Mouse (Mus musculus) common myeloid progenitor, adult 5-6 weeks (primary cell): ENCODE data around the gene Hist1h2bg. TPM values are rescaled to one million over a fixed set of nuclear protein-coding genes. Genes with fewer than 3 reads are reported as not detected.

Experiments
- ATAC-seq: replicated peaks from 2 replicates; pipeline ENCODE4 v1.8.0; 2016; ENCODE audit warnings: low read depth, mild to moderate bottlenecking, moderate TSS enrichment, inconsistent platforms; ENCODE audit not compliant: poor library complexity, severe bottlenecking
- total RNA-seq: library from RNA; stranded (forward); fragments of 200-1000, 187-1606 nt; gene quantifications from 2 replicates; pipeline ENCODE4 v1.2.3, GENCODE M21; 2017

The Hist1h2bg gene
- 1,313 and 1,586 TPM in 2 replicates for total RNA-seq

GRCm38 (mm10) chr13:23571022-23571503 lies at the start of gene Hist1h2bg, which contains the start of gene Hist1h2ae:
Gene Hist1h2bg (plus strand): TSS chr13:23571396.
Gene Hist1h2ae (minus strand): TSS chr13:23571220.
- ATAC-seq: peak; percentile 76

DNA sequence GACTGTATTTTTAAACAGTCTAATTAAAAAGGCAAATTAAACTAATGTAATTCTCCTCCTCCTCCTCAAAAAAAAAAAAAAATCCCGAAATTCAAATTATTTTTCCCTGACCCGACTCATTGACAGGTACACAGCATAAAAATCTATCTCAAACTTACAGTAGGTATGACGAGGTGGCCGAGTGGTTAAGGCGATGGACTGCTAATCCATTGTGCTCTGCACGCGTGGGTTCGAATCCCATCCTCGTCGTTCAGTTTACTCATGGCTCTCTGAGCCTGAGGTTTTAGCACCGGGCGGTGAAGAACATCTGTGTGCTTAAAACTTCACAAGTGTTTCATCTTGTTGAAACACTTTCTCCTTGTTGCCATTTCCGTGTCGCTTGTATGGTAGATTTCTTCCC lies 49.5 kb upstream of the Hist1h2bg start:
- 0 out of 2 replicates have a peak, but pooled peaks have one; percentile 19 for ATAC-seq

GRCm38 (mm10) chr13:23523976-23524375 lies 47.2 kb upstream of the Hist1h2bg start:
- no peak for ATAC-seq

DNA sequence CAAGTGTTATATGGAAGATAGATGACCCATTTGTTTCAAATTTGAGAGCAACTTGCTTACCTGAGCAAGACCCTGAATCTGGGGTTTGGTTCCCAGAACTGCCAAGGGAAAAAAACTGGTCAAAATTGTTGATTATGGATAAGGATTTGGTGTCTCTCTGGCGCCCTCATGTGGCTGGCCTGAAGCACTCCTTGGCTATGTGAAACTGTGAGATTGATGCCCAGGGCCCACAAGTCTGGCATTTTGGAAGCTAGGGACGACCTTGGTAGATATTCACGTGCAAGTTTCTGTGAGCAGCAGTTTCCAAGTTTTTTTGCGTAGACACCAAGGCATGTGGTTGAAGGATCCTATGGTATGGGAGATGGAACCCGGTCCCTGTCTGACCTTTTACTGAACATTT lies 46.5 kb upstream of the Hist1h2bg start:
- peak; percentile 63 for ATAC-seq

- no peak for ATAC-seq
Observed at GRCm38 (mm10) chr13:23525901-23526300, 45.3 kb upstream of the Hist1h2bg start.

DNA sequence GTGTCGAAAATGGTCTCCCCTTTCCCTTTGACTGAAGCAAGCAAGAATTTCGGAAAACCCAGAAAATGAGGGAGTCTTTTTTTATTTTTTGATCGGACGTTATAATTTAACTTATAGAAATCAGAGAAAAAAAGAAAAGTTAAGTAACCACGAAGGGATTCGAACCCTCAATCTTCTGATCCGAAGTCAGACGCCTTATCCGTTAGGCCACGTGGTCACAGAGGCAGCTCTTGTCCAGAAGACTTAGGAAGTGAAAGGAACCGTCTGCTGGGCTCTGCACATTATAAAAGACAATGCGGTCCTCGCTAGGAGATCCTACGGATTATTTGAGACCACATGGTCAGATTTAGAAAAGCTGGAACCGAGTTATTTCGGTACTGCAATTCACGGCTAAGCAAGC lies 44.9 kb upstream of the Hist1h2bg start:
- peak; percentile 41 for ATAC-seq

DNA sequence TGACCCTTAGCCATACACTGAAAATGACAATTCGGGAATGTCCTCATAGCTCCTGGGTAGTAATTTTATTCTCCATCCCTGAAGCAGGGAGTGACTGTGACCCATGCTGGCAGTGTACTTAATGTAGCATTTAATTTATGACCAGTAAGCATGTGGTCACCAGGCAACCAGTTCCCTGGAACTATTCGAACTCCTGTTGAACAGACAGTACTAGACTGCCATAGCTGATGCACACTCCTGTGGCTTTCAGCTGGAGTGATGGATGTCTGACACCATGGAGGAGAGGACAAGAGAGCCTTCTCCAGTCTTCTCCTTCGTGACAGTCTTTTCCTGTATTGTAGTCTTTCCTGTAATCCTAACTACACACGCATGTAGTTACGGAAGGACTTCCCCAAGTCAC lies 42.2 kb upstream of the Hist1h2bg start:
- ATAC-seq: no peak

GRCm38 (mm10) chr13:23529480-23530165 lies 41.6 kb upstream of the Hist1h2bg start:
- ATAC-seq: no peak

DNA sequence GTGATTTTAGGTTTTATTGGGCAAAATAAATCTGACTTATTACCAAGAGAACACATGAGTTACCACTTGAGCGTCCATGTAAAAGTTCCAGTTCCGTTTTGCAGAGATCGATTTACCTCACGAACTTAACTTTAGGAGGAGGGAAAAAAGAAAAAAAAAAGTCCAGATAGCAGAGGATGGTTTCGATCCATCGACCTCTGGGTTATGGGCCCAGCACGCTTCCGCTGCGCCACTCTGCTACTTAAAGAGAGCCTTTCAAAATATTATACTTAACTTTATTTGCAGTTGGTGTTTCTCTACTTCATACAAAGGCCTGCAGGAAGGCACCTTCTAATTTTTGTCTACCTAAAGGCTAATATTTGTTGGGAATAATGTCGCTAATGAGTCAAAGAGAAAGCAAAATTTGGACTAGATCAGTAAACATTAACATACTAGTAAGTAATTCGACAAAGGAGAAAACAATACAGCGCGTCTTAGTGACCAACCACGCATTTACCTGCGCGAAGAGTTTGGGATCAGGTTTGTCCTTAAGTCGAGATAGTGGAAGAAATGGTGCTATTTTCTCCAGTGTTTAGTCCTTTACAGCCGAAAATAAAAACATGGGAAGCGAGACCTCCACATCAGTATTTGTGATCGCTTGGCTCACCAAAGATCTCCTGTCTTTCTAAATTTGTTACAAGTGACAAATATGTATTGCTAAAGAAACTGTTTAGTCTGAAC lies 40.9 kb upstream of the Hist1h2bg start:
- ATAC-seq: no peak

DNA sequence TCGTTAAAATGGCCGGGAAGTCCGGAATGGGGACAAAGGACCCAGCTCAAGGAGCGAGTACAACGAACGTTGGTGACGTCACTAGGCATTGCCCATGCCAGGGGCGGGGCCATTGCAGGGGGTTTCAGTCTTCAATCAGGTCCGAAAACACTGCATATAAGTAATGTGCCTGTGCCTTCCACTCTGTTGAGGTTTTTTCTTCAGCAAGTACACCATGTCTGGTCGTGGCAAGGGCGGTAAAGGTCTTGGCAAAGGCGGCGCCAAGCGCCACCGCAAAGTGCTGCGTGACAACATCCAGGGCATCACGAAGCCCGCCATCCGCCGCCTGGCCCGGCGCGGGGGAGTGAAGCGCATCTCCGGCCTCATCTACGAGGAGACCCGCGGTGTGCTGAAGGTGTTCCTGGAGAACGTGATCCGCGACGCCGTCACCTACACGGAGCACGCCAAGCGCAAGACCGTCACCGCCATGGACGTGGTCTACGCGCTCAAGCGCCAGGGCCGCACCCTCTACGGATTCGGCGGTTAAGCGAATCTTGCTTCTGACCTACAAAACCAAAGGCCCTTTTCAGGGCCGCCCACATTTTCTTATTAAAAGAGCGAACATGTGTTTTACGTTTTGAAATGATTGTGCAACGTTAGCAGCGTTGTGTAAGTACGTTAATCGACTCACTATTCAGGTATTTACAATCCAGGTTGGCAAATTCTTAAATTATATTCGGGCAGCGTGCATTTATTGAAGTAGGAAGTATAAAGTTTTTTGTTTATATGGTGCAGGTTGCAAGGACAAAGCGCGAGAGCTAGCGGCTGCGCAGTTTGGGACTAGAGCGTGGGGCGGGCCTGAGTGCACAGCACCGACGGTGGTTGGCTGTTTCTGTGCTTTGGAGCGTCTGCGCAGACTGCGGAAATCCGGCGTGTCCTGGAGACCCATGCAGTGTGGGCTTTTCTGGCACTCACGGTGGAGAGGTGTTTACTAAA lies 40.0 kb upstream of the Hist1h2bg start, which contains the start of gene Hist1h4h:
Gene Hist1h4h, plus strand, starts transcription at position 150 of the 975 bp plus-strand sequence.
- peak; percentile 55 for ATAC-seq

GRCm38 (mm10) chr13:23532262-23533075 lies 38.7 kb upstream of the Hist1h2bg start:
- ATAC-seq: no peak

DNA sequence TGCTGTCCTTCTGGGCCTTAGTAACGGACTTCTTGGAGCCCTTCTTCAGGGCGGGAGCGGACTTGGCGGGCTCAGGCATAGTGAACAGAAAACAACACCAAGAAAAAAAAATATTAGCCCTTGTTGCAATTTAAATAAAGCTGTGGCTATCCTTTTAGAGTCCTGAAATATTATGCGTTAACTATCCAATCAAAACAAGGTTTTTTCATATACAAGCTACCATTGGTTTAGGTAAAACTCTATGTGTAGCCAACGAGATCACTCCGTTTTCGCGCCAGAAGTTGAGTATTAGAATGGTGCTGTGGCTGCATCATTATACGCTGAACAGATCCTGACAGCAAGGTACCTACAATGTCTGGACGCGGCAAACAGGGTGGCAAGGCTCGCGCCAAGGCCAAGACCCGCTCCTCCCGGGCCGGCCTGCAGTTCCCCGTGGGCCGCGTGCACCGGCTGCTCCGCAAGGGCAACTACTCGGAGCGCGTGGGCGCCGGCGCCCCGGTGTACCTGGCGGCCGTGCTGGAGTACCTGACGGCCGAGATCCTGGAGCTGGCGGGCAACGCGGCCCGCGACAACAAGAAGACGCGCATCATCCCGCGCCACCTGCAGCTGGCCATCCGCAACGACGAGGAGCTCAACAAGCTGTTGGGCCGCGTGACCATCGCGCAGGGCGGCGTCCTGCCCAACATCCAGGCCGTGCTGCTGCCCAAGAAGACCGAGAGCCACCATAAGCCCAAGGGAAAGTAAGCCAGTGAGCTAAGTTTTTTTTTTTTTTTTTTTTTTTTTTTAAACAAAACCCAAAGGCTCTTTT lies 37.4 kb upstream of the Hist1h2bg start, which contains the start of gene Hist1h2af:
Gene Hist1h2af, plus strand, starts transcription at position 347 of the 808 bp plus-strand sequence.
- ATAC-seq: peak; percentile 42

DNA sequence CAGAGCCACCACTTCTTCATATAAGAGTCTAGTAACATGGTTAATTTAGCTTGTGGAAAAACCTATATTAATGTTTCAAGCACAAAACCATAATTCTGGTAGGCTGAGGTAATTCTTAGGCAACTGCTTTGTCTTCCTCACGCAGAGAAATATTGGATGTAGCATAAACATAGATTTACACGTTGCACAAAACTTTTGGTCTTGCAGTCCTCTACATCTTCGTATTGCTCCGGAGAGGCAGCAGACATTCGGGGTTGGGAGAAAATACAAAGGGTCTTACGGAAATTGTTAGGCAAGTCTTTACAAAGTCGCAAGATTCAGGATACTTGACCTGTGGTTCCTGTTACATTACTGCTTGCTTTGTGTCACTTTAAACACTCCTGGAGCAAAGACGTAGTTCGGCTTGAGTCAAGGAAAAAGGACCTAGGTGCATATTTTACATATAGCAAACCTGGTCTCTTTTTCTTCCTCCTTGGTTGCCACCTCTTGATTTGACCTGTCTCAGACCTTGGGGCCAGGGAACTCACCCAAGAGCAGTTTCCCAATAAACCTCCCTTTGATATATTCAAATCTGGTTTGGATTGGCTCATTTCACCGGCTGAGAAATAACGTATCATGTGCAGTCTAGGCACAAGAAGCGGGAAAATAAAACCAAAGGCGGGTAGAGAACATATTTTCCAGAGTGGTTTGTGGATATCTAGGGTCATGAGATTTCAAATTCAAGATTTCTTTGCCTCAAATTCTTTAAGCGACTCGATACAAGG lies 36.6 kb upstream of the Hist1h2bg start:
- 0 out of 2 replicates have a peak, but pooled peaks have one; percentile 2 for ATAC-seq

DNA sequence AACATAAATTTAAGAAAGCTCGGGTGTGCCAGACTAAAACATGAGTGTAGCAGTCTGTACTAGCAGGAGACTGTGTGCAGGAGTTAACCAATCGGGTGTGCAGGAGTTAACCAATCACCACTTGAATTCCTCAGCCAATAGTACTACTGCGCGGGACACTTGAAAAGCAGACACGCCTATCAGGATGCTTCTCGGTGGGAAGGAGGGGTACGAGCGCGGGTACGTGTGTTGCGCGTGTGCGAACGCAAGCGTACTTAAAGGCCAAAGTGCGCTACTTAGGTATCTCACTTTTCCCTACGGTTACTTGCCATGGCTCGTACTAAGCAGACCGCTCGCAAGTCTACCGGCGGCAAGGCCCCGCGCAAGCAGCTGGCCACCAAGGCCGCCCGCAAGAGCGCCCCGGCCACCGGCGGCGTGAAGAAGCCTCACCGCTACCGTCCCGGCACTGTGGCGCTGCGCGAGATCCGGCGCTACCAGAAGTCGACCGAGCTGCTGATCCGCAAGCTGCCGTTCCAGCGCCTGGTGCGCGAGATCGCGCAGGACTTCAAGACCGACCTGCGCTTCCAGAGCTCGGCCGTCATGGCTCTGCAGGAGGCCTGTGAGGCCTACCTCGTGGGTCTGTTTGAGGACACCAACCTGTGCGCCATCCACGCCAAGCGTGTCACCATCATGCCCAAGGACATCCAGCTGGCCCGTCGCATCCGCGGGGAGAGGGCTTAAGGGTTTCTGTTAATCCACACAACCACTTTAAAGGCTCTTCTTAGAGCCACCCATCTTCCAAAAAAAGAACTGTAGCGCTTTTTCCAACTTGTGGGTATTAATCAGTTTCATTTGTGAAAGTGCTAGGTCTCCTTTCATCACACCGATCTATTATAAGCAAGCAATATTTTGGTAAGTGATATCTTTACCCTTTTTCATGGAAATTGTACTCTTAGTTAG lies 35.8 kb upstream of the Hist1h2bg start, which contains the start of gene Hist1h3g:
Gene Hist1h3g, plus strand, starts transcription at position 286 of the 939 bp plus-strand sequence.
- peak; percentile 65 for ATAC-seq

- ATAC-seq: no peak
Observed at GRCm38 (mm10) chr13:23536076-23536822, 34.9 kb upstream of the Hist1h2bg start.
